Mouse (Mus musculus): Measurements from ENCODE around the gene Safb. TPM values are rescaled to one million over a fixed set of nuclear protein-coding genes. Genes with fewer than 3 reads are reported as not detected.

Safb gene
- polyA plus RNA-seq, 1 experiment from 2014 or later: 119 TPM

DNA sequence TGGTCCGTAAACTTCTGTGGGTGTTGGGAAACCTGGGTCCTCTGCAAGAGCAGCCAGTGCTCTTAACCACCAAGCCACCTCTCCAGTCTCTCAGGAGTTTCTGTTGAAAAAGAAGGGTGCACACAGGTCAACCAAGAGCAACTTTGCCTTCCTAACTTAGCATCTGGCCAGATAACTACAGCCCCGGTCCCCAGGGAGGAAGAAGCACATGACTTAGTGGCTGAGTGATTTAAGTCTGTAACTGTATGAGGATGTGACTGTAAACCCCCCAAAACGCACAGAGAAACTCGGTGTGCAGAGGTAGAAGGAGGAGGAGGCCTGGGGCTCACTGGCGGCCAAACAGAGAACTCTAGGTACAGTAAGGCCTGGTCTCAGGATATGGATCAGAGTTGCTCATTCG, 49.4 kb downstream of the Safb start:
- Histone ChIP-seq H3K4me2 (ENCODE audit: low read depth, severe bottlenecking) (no peak overlapping the region), H3K27me3 (ENCODE audit: control insufficient read depth, insufficient read depth, low read length) (no peaks in the 10 kb centered on the region), H3K27ac (replicated peaks; ENCODE audit: low read depth, low read length) (no peak overlapping the region), H3K4me1 (ENCODE audit: control insufficient read depth, insufficient read depth, low read length) (no peaks in the 10 kb centered on the region), H3K36me3 (ENCODE audit: control insufficient read depth, insufficient read depth, low read length) (no peaks in the 10 kb centered on the region), H3K9me3 (ENCODE audit: control insufficient read depth, low read length) (no peaks in the 10 kb centered on the region), H3K9ac (ENCODE audit: low read length) (no peak overlapping the region), H3K4me3 (ENCODE audit: low read depth, low read length) (no peak overlapping the region)
- ATAC-seq (ENCODE audit: insufficient number of reproducible peaks, low FRiP score, low TSS enrichment, low read depth): no peak
- DNase-seq (ENCODE audit: low spot score): no peak
- WGBS: 88% methylated on average over 6 of the region's 6 CpGs

DNA sequence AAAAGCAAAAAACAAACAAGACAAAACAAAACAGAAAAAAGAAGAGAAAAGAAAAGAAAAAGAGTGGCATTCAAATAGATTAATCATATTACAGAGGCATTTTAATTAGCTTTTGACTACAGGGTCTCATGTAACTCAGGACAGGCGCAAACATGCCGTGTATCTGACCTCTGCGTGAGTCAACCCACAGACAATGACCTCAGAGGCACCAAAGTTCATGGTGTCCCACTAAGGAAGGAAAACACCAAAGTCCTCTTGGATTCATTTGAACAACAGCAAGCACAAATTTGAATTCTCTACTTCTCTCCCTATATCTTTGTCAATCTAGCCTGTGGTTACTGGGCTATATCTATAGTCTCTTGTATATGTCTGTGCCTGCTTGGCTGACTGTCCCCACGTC, 58.6 kb downstream of the Safb start:
- no peaks in the 10 kb centered on the region for H3K4me1 ChIP-seq (ENCODE audit: control insufficient read depth, insufficient read depth, low read length)
- H3K36me3 ChIP-seq (ENCODE audit: control insufficient read depth, insufficient read depth, low read length): no peaks in the 10 kb centered on the region
- no peak for ATAC-seq (ENCODE audit: insufficient number of reproducible peaks, low FRiP score, low TSS enrichment, low read depth)
- H3K27me3 ChIP-seq (ENCODE audit: control insufficient read depth, insufficient read depth, low read length): no peaks in the 10 kb centered on the region
- WGBS: 84% methylated on average over 4 of the region's 4 CpGs
- no peak overlapping the region for H3K9ac ChIP-seq (ENCODE audit: low read length)
- H3K4me2 ChIP-seq (ENCODE audit: low read depth, severe bottlenecking): no peak overlapping the region
- no peaks in the 10 kb centered on the region for H3K9me3 ChIP-seq (ENCODE audit: control insufficient read depth, low read length)
- no peak overlapping the region for H3K27ac ChIP-seq (replicated peaks; ENCODE audit: low read depth, low read length)
- DNase-seq (ENCODE audit: low spot score): no peak
- no peak overlapping the region for H3K4me3 ChIP-seq (ENCODE audit: low read depth, low read length)

DNA sequence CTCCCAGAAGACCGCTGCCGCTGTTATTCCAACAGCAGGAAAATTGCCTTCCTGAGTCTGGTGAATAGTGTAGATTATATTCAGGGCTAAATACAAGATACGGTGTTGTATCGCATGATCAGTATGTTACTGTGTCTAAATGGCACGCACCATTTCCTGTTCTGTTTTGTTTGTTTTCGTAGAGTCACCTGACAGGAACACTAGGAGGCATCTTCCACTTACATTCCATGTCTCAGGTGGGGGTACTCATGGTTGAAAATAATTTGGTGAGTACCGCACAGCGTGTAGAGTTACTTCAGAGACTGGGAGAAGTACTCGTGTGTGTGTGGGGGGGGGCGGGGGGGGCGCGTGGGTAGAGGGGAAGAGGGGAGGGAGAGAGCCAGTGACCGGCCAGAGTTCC, 62.9 kb downstream of the Safb start:
- Histone ChIP-seq H3K4me2 (ENCODE audit: low read depth, severe bottlenecking) (no peak overlapping the region), H3K4me3 (ENCODE audit: low read depth, low read length) (no peak overlapping the region), H3K27ac (replicated peaks; ENCODE audit: low read depth, low read length) (no peak overlapping the region), H3K27me3 (ENCODE audit: control insufficient read depth, insufficient read depth, low read length) (no peaks in the 10 kb centered on the region), H3K9me3 (ENCODE audit: control insufficient read depth, low read length) (no peaks in the 10 kb centered on the region), H3K9ac (ENCODE audit: low read length) (no peak overlapping the region), H3K36me3 (ENCODE audit: control insufficient read depth, insufficient read depth, low read length) (no peaks in the 10 kb centered on the region), H3K4me1 (ENCODE audit: control insufficient read depth, insufficient read depth, low read length) (no peaks in the 10 kb centered on the region)
- 64% methylated on average over 13 of the region's 13 CpGs for WGBS
- ATAC-seq (ENCODE audit: insufficient number of reproducible peaks, low FRiP score, low TSS enrichment, low read depth) (no peak), DNase-seq (ENCODE audit: low spot score) (no peak)

DNA sequence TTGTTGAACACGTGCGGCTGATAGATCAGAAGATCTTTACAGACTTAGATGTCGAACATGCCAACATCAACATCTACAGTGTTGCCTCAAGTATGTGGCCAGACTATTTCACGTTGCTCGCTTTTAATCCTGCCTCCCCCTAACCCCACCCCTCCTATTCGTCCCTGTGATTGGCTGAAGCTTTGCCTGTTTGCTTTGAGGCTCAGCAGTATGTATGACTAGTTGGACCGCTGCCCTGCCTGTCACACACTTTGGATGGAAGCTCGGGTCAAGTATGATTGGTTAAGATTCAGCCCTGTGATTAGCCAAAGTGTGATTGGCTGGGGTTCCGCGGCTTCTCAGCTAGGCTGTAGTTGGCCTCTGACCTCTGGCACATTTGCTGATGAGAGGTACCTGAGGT, 67.2 kb downstream of the Safb start:
- no peak overlapping the region for H3K4me2 ChIP-seq (ENCODE audit: low read depth, severe bottlenecking)
- H3K9ac ChIP-seq (ENCODE audit: low read length): no peak overlapping the region
- ATAC-seq (ENCODE audit: insufficient number of reproducible peaks, low FRiP score, low TSS enrichment, low read depth) (no peak), DNase-seq (ENCODE audit: low spot score) (no peak)
- no peaks in the 10 kb centered on the region for H3K36me3 ChIP-seq (ENCODE audit: control insufficient read depth, insufficient read depth, low read length)
- H3K9me3 ChIP-seq (ENCODE audit: control insufficient read depth, low read length): no peaks in the 10 kb centered on the region
- no peak overlapping the region for H3K4me3 ChIP-seq (ENCODE audit: low read depth, low read length)
- H3K27ac ChIP-seq (replicated peaks; ENCODE audit: low read depth, low read length): no peak overlapping the region
- WGBS: 31% methylated on average over 10 of the region's 10 CpGs
- H3K27me3 ChIP-seq (ENCODE audit: control insufficient read depth, insufficient read depth, low read length): no peaks in the 10 kb centered on the region
- no peaks in the 10 kb centered on the region for H3K4me1 ChIP-seq (ENCODE audit: control insufficient read depth, insufficient read depth, low read length)

DNA sequence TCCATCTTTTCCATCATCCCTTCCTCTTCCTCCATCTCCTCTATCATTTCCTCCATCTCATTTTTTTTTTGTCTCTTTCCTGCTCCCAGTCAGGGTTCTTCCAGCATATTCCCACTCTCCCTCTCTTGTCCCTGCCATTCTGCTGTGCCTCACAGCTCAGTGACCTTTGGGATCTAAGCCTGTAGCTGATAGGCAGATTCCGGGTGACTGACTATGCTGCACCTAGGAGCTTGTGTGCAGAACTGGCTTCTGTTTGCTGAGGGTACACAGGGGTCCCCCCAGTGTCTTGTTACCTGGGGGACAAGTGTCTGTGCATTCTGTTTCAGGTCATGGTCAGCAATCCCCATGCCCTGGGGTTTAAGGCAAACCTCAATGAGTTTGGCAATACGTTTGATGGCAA, 70.1 kb downstream of the Safb start:
- no peaks in the 10 kb centered on the region for H3K9me3 ChIP-seq (ENCODE audit: control insufficient read depth, low read length)
- no peak overlapping the region for H3K27ac ChIP-seq (replicated peaks; ENCODE audit: low read depth, low read length)
- H3K27me3 ChIP-seq (ENCODE audit: control insufficient read depth, insufficient read depth, low read length): no peaks in the 10 kb centered on the region
- H3K9ac ChIP-seq (ENCODE audit: low read length): no peak overlapping the region
- ATAC-seq (ENCODE audit: insufficient number of reproducible peaks, low FRiP score, low TSS enrichment, low read depth) (no peak), DNase-seq (ENCODE audit: low spot score) (no peak)
- H3K4me3 ChIP-seq (ENCODE audit: low read depth, low read length): no peak overlapping the region
- no peaks in the 10 kb centered on the region for H3K36me3 ChIP-seq (ENCODE audit: control insufficient read depth, insufficient read depth, low read length)
- H3K4me1 ChIP-seq (ENCODE audit: control insufficient read depth, insufficient read depth, low read length): no peaks in the 10 kb centered on the region
- H3K4me2 ChIP-seq (ENCODE audit: low read depth, severe bottlenecking): no peak overlapping the region
- WGBS: 78% methylated on average over 2 of the region's 2 CpGs

DNA sequence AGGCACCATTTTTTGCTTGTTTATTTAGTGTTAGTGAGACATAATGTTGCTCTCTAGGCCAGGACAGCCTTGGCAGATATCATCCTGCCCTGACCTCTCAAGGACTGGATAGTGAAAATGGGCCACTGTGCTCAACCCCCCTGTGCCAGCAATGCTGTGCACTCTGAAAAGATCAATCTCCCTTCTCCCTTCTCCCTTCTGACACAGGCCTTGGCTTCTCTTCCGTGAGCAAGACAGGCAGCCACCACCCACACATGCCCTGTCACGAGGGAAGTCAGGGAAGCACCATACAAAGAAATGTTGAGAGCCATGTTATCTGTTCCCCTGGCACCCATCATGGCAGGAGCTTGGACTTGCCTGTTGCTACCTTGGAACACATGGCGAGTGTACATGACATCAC, 70.7 kb downstream of the Safb start:
- ATAC-seq (ENCODE audit: insufficient number of reproducible peaks, low FRiP score, low TSS enrichment, low read depth): no peak
- 80% methylated on average over 3 of the region's 3 CpGs for WGBS

More for the DNA sequence above, 70.7 kb downstream of the Safb start:
- no peaks in the 10 kb centered on the region for H3K36me3 ChIP-seq (ENCODE audit: control insufficient read depth, insufficient read depth, low read length)
- H3K4me3 ChIP-seq (ENCODE audit: low read depth, low read length): no peak overlapping the region
- no peaks in the 10 kb centered on the region for H3K4me1 ChIP-seq (ENCODE audit: control insufficient read depth, insufficient read depth, low read length)
- H3K9ac ChIP-seq (ENCODE audit: low read length): no peak overlapping the region
- no peak overlapping the region for H3K27ac ChIP-seq (replicated peaks; ENCODE audit: low read depth, low read length)
- no peaks in the 10 kb centered on the region for H3K9me3 ChIP-seq (ENCODE audit: control insufficient read depth, low read length)
- H3K4me2 ChIP-seq (ENCODE audit: low read depth, severe bottlenecking): no peak overlapping the region
- DNase-seq (ENCODE audit: low spot score): no peak
- no peaks in the 10 kb centered on the region for H3K27me3 ChIP-seq (ENCODE audit: control insufficient read depth, insufficient read depth, low read length)

Other genes with a start within 250 kb of the Safb start
- 82.5 and 86.2 TPM in 2 replicates for gene Ptprs, start 108.3 kb upstream of the Safb start, polyA plus RNA-seq (2014; fragmentation: Nextera tagmentation; extraction: Ambion mirVana)
- not detected in 2 replicates for gene Znrf4, start 72.4 kb upstream of the Safb start, polyA plus RNA-seq (2014; fragmentation: Nextera tagmentation; extraction: Ambion mirVana)
- 0.73 and 0.84 TPM in 2 replicates for gene Gm20219, start 30.4 kb upstream of the Safb start, polyA plus RNA-seq (2014; fragmentation: Nextera tagmentation; extraction: Ambion mirVana)
- gene Safb2, start 240 bp upstream of the Safb start, polyA plus RNA-seq (2014; fragmentation: Nextera tagmentation; extraction: Ambion mirVana): 65.3 and 78.6 TPM in 2 replicates
- gene 2410015M20Rik, start 24.9 kb downstream of the Safb start, polyA plus RNA-seq (2014; fragmentation: Nextera tagmentation; extraction: Ambion mirVana): 198 and 203 TPM in 2 replicates
- 1,726 and 1,764 TPM in 2 replicates for gene Rpl36, start 28.6 kb downstream of the Safb start, polyA plus RNA-seq (2014; fragmentation: Nextera tagmentation; extraction: Ambion mirVana)
- gene Lonp1, start 42.1 kb downstream of the Safb start, polyA plus RNA-seq (2014; fragmentation: Nextera tagmentation; extraction: Ambion mirVana): 61.9 and 66.3 TPM in 2 replicates
- gene Catsperd, start 43.3 kb downstream of the Safb start, polyA plus RNA-seq (2014; fragmentation: Nextera tagmentation; extraction: Ambion mirVana): 0.61 and 0.85 TPM in 2 replicates
- 118 and 131 TPM in 2 replicates for gene Ranbp3, start 88.5 kb downstream of the Safb start, polyA plus RNA-seq (2014; fragmentation: Nextera tagmentation; extraction: Ambion mirVana)
- gene Ndufa11, start 132.9 kb downstream of the Safb start, polyA plus RNA-seq (2014; fragmentation: Nextera tagmentation; extraction: Ambion mirVana): 413 and 428 TPM in 2 replicates
- 19.7 and 21.1 TPM in 2 replicates for gene Vmac, start 133.2 kb downstream of the Safb start, polyA plus RNA-seq (2014; fragmentation: Nextera tagmentation; extraction: Ambion mirVana)
- gene Nrtn, start 172.7 kb downstream of the Safb start, polyA plus RNA-seq (2014; fragmentation: Nextera tagmentation; extraction: Ambion mirVana): 19.0 and 19.9 TPM in 2 replicates
- 37.3 and 38.2 TPM in 2 replicates for gene Dus3l, start 179.9 kb downstream of the Safb start, polyA plus RNA-seq (2014; fragmentation: Nextera tagmentation; extraction: Ambion mirVana)
- 1.2 TPM in 2 replicates for gene Prr22, start 185.4 kb downstream of the Safb start, polyA plus RNA-seq (2014; fragmentation: Nextera tagmentation; extraction: Ambion mirVana)
- gene Rfx2, start 246.2 kb downstream of the Safb start, polyA plus RNA-seq (2014; fragmentation: Nextera tagmentation; extraction: Ambion mirVana): 2.7 and 2.9 TPM in 2 replicates

Data from limb, embryonic 11.5 days (tissue).